In genomic region chr17:73098636-73099035, GRCm38 (mm10) we compare ENCODE assay signal across 16 mouse cellular contexts.
"Had no signal": no experiment of that assay in that cellular context is flagged by ENCODE, and none has a peak within 500 bp of the region (broad histone marks: within the 10 kb centered on the region; RNA-seq: fewer than 3 reads in every experiment).

No protein-coding gene starts in this region.

- H3K27me3 ChIP-seq: limb, embryonic 12.5 days; limb, embryonic 15.5 days; midbrain, embryonic 15.5 days had no signal

- H3K9ac ChIP-seq: limb, embryonic 12.5 days; limb, embryonic 15.5 days; liver, embryonic 14.5 days; liver, postnatal 0 days; midbrain, embryonic 12.5 days; midbrain, embryonic 15.5 days had no signal

- H3K4me1 ChIP-seq: limb, embryonic 12.5 days; limb, embryonic 15.5 days; midbrain, embryonic 12.5 days had no signal

- H3K9me3 ChIP-seq: limb, embryonic 12.5 days; limb, embryonic 15.5 days; midbrain, embryonic 12.5 days; midbrain, embryonic 15.5 days had no signal

- DNase-seq: kidney, adult 18-20 months; kidney, adult 9 months; kidney, postnatal 14 days; kidney, postnatal 4 days; left cerebral cortex, postnatal 4 days; liver, postnatal 0 days; lung, postnatal 14 days; thymus, adult 18-20 months; thymus, postnatal 4 days had no signal

- H3K36me3 ChIP-seq: limb, embryonic 12.5 days; limb, embryonic 15.5 days; midbrain, embryonic 12.5 days; midbrain, embryonic 15.5 days had no signal

- ATAC-seq: intestine, embryonic 16.5 days; liver, postnatal 0 days; midbrain, embryonic 15.5 days had no signal

- H3K27ac ChIP-seq: limb, embryonic 12.5 days; limb, embryonic 15.5 days; liver, embryonic 14.5 days; midbrain, embryonic 12.5 days; midbrain, embryonic 15.5 days had no signal

- H3K4me3 ChIP-seq: limb, embryonic 12.5 days; limb, embryonic 15.5 days; midbrain, embryonic 12.5 days; midbrain, embryonic 15.5 days had no signal

- H3K4me2 ChIP-seq: limb, embryonic 12.5 days; limb, embryonic 15.5 days; liver, embryonic 11.5 days; midbrain, embryonic 12.5 days; midbrain, embryonic 15.5 days had no signal
